Mouse (Mus musculus) splenic B cell, adult 2 months (primary cell): ENCODE results near the gene Nckap5.

Source experiments
- DNase-seq: peaks from one replicate; pipeline ENCODE4 v3.0.0-alpha.2; 2011; ENCODE audit warnings: low read depth, low spot score
- H3K27me3 ChIP-seq: 2 replicates; pipeline ENCODE4 v1.6.1; 2012; ENCODE audit warnings: mild to moderate bottlenecking, low read length, moderate library complexity, mixed read lengths; ENCODE audit not compliant: control insufficient read depth, poor library complexity, insufficient read depth, severe bottlenecking
- H3K36me3 ChIP-seq: 2 replicates; pipeline ENCODE4 v1.6.1; 2012; ENCODE audit warnings: mild to moderate bottlenecking, low read length, moderate library complexity, mixed read lengths; ENCODE audit not compliant: control insufficient read depth, poor library complexity, insufficient read depth, severe bottlenecking

The Nckap5 gene

GRCm38 (mm10) chr1:126544471-126544870, 286.1 kb downstream of the Nckap5 start:
- DNase-seq, result no peak
- H3K36me3 ChIP-seq, result no peaks in the 10 kb centered on the region
- H3K27me3 ChIP-seq, result no peaks in the 10 kb centered on the region

DNA sequence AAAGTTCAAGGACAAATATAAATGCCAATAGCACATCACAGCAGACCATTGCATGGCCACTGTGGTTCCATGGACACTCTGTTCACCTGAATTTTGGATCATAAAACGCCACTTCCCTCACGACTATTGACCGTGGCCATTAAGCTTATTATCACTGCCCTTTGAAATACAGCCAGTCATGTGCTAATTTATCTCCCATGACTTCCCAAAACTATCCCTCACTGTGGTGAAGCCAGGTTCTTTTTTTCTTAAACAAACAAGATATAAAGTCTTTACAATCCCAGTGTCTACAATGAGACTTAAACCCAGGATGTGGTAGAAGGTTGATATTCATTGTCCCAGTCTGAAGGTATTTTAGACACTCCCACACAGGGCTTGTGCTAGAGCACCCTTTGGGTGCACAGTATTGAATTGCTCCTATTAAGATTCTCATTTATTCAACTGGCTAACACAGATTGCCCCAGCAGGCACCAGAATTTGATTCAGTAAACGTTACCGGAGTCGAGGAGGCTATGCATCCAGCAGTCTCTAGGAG, 293.3 kb downstream of the Nckap5 start:
- Histone ChIP-seq H3K36me3 (no peaks in the 10 kb centered on the region), H3K27me3 (no peaks in the 10 kb centered on the region)
- no peak for DNase-seq

GRCm38 (mm10) chr1:126535527-126535926, 295.1 kb downstream of the Nckap5 start:
- no peaks in the 10 kb centered on the region for H3K27me3 ChIP-seq
- DNase-seq, result no peak
- no peaks in the 10 kb centered on the region for H3K36me3 ChIP-seq

DNA sequence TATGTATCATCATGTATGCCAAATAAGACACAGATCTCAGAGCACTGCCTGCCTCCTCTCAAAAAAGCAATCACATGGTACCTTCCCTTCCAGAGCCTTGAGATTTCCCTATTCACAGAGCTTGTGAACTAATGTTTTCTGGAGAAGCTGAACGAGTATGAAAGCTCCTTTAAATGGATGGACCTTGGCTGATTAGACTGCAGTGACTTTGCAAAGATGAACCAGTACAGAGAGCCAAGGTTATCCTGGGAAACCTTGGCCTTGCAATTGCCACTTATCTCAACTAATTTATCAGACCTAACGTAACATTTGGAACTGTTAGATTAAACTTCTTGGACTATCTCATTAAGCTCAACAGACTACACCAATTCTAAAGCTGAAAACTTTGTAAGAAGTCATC, 296.6 kb downstream of the Nckap5 start:
- H3K27me3 ChIP-seq, result no peaks in the 10 kb centered on the region
- DNase-seq, result no peak
- no peaks in the 10 kb centered on the region for H3K36me3 ChIP-seq

GRCm38 (mm10) chr1:126528043-126528598, 302.5 kb downstream of the Nckap5 start:
- Histone ChIP-seq H3K27me3 (no peaks in the 10 kb centered on the region), H3K36me3 (no peaks in the 10 kb centered on the region)
- no peak for DNase-seq

GRCm38 (mm10) chr1:126518067-126518466, 312.5 kb downstream of the Nckap5 start:
- no peak for DNase-seq
- Histone ChIP-seq H3K36me3 (no peaks in the 10 kb centered on the region), H3K27me3 (no peaks in the 10 kb centered on the region)

GRCm38 (mm10) chr1:126517427-126517826, 313.2 kb downstream of the Nckap5 start:
- DNase-seq, result no peak
- no peaks in the 10 kb centered on the region for H3K27me3 ChIP-seq

DNA sequence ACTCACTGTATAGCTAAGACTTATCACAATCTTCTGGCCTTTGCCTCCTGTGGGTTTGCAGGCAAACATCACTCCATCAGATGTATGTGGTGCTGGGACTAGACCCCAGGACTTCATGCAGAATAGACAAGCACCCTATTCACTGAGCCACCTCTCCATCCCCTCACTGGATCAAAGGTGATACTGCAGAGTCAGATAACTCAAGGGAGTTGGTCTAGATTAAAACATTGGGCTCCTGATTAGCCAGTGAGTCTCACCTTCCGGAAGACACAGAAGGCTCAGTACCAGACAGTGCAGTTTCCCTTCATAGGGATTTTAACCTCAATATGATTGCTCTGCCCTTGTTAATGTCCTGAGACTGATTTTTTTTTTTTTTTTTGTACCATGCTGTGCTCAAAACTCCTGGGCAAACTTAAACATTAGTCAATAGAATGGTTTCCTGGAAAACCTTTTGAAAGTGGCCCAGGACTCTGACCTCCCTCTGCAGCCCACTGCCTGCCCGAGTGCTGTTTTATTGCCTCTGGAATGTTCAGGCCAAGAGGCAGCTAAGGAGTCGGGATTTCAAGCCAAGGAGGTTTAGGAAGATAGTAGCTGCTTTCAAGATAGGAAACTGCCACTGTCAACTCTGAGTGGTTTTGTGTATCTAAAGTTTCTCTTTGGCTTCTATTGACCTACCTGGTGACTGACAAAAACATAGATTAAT, 315.4 kb downstream of the Nckap5 start:
- no peaks in the 10 kb centered on the region for H3K36me3 ChIP-seq
- no peak for DNase-seq
- H3K27me3 ChIP-seq, result no peaks in the 10 kb centered on the region

More at GRCm38 (mm10) chr1:126517427-126517826, 313.2 kb downstream of the Nckap5 start:
- no peaks in the 10 kb centered on the region for H3K36me3 ChIP-seq

DNA sequence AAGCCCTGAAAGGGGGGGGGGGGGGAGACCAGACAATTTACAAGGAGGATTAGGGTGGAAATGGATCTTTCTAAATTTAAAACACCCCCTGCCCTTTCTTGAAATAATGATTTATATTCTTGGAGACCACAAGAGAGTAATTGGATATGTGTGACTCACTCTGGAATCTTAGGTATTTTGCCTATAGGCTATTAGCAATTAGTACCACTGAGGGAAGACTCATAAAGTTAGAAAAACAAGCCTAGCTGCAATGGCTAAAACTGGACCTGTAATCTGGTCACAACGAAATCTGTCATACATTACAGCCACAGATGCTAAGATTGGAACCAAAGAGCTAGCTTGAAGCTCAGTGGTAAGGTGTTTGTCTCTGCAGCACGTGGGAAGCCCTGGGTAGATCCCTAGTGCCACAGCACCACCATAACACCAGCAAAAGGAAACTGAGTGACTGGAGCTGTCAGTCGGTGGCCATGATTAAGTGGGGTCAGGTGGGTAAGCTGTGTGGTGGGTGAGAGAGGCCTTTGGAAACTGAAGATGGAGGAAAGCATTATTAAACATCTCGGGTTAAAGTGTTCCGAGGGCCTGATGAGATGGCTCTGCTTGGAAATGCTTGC, 318.7 kb downstream of the Nckap5 start:
- Histone ChIP-seq H3K36me3 (no peaks in the 10 kb centered on the region), H3K27me3 (no peaks in the 10 kb centered on the region)
- no peak for DNase-seq

- Histone ChIP-seq H3K36me3 (no peaks in the 10 kb centered on the region), H3K27me3 (no peaks in the 10 kb centered on the region)
- no peak for DNase-seq
Measured at GRCm38 (mm10) chr1:126504717-126505116, 325.9 kb downstream of the Nckap5 start.

GRCm38 (mm10) chr1:126502741-126503140, 327.9 kb downstream of the Nckap5 start:
- DNase-seq, result no peak
- Histone ChIP-seq H3K27me3 (no peaks in the 10 kb centered on the region), H3K36me3 (no peaks in the 10 kb centered on the region)

DNA sequence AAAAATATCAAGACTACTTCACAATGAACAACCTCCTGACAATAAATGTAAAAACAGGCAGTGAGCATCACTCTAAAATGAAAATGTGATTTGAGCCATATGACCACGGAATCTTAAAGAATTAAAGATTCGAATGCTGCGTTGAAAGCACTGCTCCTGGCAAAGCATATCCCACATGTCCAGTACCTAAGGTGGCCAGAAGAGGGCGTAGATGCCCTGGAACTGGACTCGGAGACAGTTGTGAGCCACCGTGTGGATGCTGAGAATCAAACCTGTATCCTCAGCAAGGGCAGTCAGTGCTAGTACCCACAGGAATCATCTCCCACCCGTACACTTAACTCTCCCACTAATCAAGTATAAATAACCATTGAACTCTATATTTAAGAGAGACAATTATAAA, 333.9 kb downstream of the Nckap5 start:
- no peak for DNase-seq
- Histone ChIP-seq H3K27me3 (no peaks in the 10 kb centered on the region), H3K36me3 (no peaks in the 10 kb centered on the region)

GRCm38 (mm10) chr1:126492206-126493071, 338.2 kb downstream of the Nckap5 start:
- no peaks in the 10 kb centered on the region for H3K36me3 ChIP-seq
- no peak for DNase-seq
- H3K27me3 ChIP-seq, result no peaks in the 10 kb centered on the region

DNA sequence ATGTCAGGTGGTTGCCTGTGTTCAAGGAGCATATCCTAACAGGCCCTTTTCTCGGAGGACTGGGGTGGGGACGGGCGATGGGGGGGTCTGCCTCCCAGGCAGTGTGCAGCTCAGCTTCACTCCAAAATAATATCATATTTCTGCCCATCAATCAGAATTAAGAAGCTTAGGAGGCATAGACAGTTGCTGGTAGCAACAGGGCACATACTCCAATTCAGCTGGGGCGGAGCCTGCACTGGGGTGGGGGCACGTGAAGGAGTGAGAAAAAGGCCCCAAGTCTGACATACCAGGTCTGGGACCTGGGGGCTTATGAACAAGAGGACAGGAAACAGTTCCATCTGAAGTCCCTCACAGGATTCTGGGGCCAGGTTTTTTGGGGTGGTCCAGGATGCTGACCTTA, 339.2 kb downstream of the Nckap5 start:
- Histone ChIP-seq H3K36me3 (no peaks in the 10 kb centered on the region), H3K27me3 (no peaks in the 10 kb centered on the region)
- no peak for DNase-seq
